Mouse (Mus musculus) heart, embryonic 11.5 days (tissue): ENCODE measurements around the gene Dapk2. TPM values are rescaled to one million over a fixed set of nuclear protein-coding genes. Genes with fewer than 3 reads are reported as not detected.
A peak's percentile ranks its signal among the peaks of the same experiment; 100 is the strongest.

Experiments used
- ATAC-seq: fragments of 200-750 bp; cut with Nextera tagmentation; replicated peaks from 2 replicates; pipeline ENCODE4 v1.8.0; 2017; ENCODE audit warnings: moderate library complexity; ENCODE audit not compliant: insufficient number of reproducible peaks, low FRiP score, low TSS enrichment
- H3K27ac ChIP-seq: fragments of 300-500 bp; sonication (generic); 2 replicates; pipeline ENCODE4 v1.5.1; 2014; ENCODE audit warnings: mild to moderate bottlenecking, low read depth, low read length
- H3K27me3 ChIP-seq: fragments of 300-500 bp; sonication (generic); 2 replicates; pipeline ENCODE4 v1.6.1; 2014; ENCODE audit warnings: mild to moderate bottlenecking, low read length, mixed read lengths; ENCODE audit not compliant: control insufficient read depth, insufficient read depth
- H3K36me3 ChIP-seq: fragments of 300-500 bp; sonication (generic); 2 replicates; pipeline ENCODE4 v1.6.1; 2014; ENCODE audit warnings: mild to moderate bottlenecking, low read length, moderate library complexity, mixed read lengths; ENCODE audit not compliant: control insufficient read depth, insufficient read depth
- H3K4me1 ChIP-seq: fragments of 300-500 bp; sonication (generic); 2 replicates; pipeline ENCODE4 v1.6.1; 2014; ENCODE audit warnings: low read length; ENCODE audit not compliant: control insufficient read depth, insufficient read depth
- H3K4me2 ChIP-seq: fragments of 300-500 bp; sonication (generic); 2 replicates; pipeline ENCODE4 v1.6.1; 2014; ENCODE audit warnings: mild to moderate bottlenecking, moderate library complexity
- H3K4me3 ChIP-seq: fragments of 300-500 bp; sonication (generic); 2 replicates; pipeline ENCODE4 v1.5.1; 2014; ENCODE audit warnings: low read depth, low read length
- H3K9ac ChIP-seq: fragments of 300-500 bp; sonication (generic); 2 replicates; pipeline ENCODE4 v1.6.1; 2014; ENCODE audit warnings: mild to moderate bottlenecking, low read depth, low read length, moderate library complexity
- H3K9me3 ChIP-seq: fragments of 300-500 bp; sonication (generic); replicated peaks from 2 replicates; pipeline ENCODE4 v1.6.1; 2016; ENCODE audit warnings: low read length; ENCODE audit not compliant: control insufficient read depth
- WGBS: fragments of 180-500 bp; shearing (Covaris S2); extraction: QIAGEN DNeasy Blood & Tissue Kit; methylation state at CpG from one replicate; pipeline ENCODE4 v1.1.7; 2014; ENCODE audit not compliant: insufficient replicate concordance; 5-methylcytosine and 5-hydroxymethylcytosine counted together
- polyA plus RNA-seq: library from polyadenylated mRNA; unstranded; fragments of >200 nt; fragmentation: Nextera tagmentation; extraction: Ambion mirVana; gene quantifications from 2 replicates; pipeline ENCODE4 v1.2.1, GENCODE M21; 2014

Dapk2 gene
- polyA plus RNA-seq, 1 experiment from 2014 or later: 9.8 TPM

DNA sequence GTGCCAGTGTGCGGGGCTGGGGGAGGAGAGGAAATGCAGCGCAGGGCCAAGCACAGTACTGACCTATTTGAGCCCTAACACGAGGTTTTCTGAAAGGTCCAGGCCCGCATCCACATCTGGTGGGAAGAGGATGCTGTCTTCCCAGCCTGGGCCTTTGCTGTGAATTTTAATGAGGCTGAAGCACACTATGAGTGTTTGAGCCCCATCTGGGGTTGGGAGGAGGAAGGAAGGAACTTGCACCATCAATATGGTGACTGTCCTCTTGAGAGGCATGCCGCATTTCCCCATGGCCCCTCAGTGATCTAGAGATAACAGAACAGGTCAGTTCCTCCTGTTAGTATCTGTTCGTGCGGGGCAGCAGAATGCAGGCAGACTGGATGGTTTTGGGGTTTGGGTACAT, 44.4 kb downstream of the Dapk2 start:
- H3K4me2 ChIP-seq: no peak overlapping the region
- no peak overlapping the region for H3K9ac ChIP-seq
- no peaks in the 10 kb centered on the region for H3K36me3 ChIP-seq
- H3K27me3 ChIP-seq: no peaks in the 10 kb centered on the region
- whole genome bisulfite sequencing: 75% methylated on average over 7 of the region's 7 CpGs
- ATAC-seq: no peak
- no peak overlapping the region for H3K4me3 ChIP-seq
- no peaks in the 10 kb centered on the region for H3K9me3 ChIP-seq
- H3K27ac ChIP-seq: no peak overlapping the region
- peaks cover 18% of the 10 kb centered on the region for H3K4me1 ChIP-seq

DNA sequence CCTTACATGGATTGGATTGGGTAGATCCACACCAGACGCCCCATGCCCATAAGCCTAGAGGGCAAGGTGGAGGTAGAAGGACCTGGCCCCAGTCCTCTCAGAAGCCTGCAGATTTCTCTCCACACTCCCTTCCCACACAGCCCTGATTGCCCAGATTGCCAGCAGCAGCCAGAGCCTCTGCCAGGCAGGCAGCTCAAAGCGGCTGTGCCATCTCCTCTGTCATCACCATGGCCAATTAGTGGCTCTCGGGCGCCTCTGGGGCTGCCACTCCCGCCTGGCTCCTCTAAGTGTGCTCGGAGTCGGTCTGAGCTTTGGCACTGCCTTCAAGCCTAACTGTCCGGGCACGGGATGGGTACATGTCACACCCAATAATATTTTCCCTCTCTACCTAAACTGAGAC, 47.7 kb downstream of the Dapk2 start:
- H3K27ac ChIP-seq: no peak overlapping the region
- WGBS: 81% methylated on average over 9 of the region's 9 CpGs
- no peak overlapping the region for H3K4me3 ChIP-seq
- no peaks in the 10 kb centered on the region for H3K27me3 ChIP-seq
- H3K4me1 ChIP-seq: peaks cover 18% of the 10 kb centered on the region
- H3K9ac ChIP-seq: no peak overlapping the region
- no peaks in the 10 kb centered on the region for H3K9me3 ChIP-seq
- no peak overlapping the region for H3K4me2 ChIP-seq
- no peak for ATAC-seq
- no peaks in the 10 kb centered on the region for H3K36me3 ChIP-seq

- Histone ChIP-seq H3K36me3 (no peaks in the 10 kb centered on the region), H3K4me3 (no peak overlapping the region), H3K27me3 (no peaks in the 10 kb centered on the region), H3K4me1 (peaks cover 20% of the 10 kb centered on the region), H3K4me2 (peak overlapping the region; percentile 14; the same call in 1 of the 2 replicates), H3K9me3 (no peaks in the 10 kb centered on the region), H3K27ac (peak overlapping the region; percentile 59), H3K9ac (no peak overlapping the region)
- ATAC-seq: no peak; the same call in 1 of the 2 replicates
- 26% methylated on average over 5 of the region's 5 CpGs for WGBS
Measured at GRCm38 (mm10) chr9:66206825-66207224, 48.8 kb downstream of the Dapk2 start.

GRCm38 (mm10) chr9:66211420-66211819, 53.4 kb downstream of the Dapk2 start:
- Histone ChIP-seq H3K4me1 (peaks cover 42% of the 10 kb centered on the region), H3K36me3 (no peaks in the 10 kb centered on the region), H3K27me3 (no peaks in the 10 kb centered on the region), H3K9ac (no peak overlapping the region), H3K27ac (no peak overlapping the region), H3K4me3 (no peak overlapping the region), H3K9me3 (no peaks in the 10 kb centered on the region), H3K4me2 (no peak overlapping the region)
- ATAC-seq: no peak
- 51% methylated on average over 4 of the region's 4 CpGs for WGBS

DNA sequence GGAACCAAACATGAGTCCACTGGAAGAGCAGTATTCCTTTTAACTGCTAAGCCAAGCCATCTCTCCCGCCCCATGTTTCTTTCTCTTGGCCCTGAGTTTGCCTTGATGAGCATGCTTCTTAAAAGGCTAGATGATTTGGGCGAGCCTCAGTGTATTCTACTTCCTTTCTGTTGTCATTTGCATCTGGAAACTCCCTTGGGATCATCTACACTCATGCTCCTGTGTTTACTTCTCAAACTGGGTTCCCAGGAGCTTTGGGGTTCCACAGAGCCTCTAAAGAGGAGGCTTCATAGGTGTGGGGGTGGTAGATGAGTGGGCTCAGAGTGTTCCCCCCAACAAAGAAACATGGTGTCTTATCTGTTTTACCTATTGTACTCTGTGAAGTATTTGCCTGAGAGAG, 54.1 kb downstream of the Dapk2 start:
- Histone ChIP-seq H3K27ac (0 out of 2 replicates have a peak overlapping the region, but pooled peaks have one; percentile 71), H3K4me1 (peaks cover 36% of the 10 kb centered on the region), H3K27me3 (no peaks in the 10 kb centered on the region), H3K4me3 (no peak overlapping the region), H3K9me3 (no peaks in the 10 kb centered on the region), H3K9ac (no peak overlapping the region), H3K4me2 (no peak overlapping the region), H3K36me3 (no peaks in the 10 kb centered on the region)
- ATAC-seq: no peak
- WGBS: 73% methylated on average over 2 of the region's 2 CpGs

GRCm38 (mm10) chr9:66212802-66213201, 54.8 kb downstream of the Dapk2 start:
- 0 out of 2 replicates have a peak overlapping the region, but pooled peaks have one; percentile 28 for H3K9ac ChIP-seq
- whole genome bisulfite sequencing: 74% methylated on average over 5 of the region's 5 CpGs
- 0 out of 2 replicates have a peak overlapping the region, but pooled peaks have one; percentile 46 for H3K4me2 ChIP-seq
- no peaks in the 10 kb centered on the region for H3K27me3 ChIP-seq
- ATAC-seq: no peak
- H3K4me3 ChIP-seq: no peak overlapping the region
- peak overlapping the region; percentile 71 for H3K27ac ChIP-seq
- H3K4me1 ChIP-seq: peaks cover 32% of the 10 kb centered on the region
- H3K36me3 ChIP-seq: no peaks in the 10 kb centered on the region
- H3K9me3 ChIP-seq: no peaks in the 10 kb centered on the region

DNA sequence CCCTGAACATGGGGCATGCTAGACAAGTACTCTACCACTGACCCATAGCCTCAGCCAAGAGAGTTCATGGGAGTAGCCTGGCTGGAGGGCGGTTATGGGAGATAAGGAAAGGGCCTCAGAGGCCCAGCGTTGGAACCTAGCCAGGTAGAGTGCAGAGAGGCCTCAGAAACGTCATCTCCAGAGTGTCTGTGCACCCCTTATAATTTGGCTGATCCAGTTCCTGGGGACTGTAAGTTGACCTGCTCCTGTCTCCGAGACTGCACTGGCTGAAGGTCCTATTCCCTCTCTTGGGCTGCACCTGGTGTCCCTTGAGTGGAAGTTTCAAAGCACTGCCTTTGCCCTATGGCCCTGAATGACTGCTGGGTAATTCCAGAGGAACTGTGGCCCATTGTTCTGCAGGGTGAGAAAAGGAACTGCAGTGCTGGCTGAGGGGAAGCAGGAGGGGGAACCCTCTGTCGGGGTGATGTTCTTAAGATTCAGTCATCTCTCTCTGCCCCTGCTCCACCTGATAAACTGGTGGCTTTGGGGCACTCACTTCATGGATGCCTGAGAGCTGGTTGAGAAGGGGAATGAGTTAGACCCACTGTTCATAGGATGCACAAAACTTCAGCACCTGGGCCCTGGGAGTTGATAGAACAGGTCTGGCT, 55.5 kb downstream of the Dapk2 start:
- Histone ChIP-seq H3K9me3 (no peaks in the 10 kb centered on the region), H3K4me1 (peaks cover 32% of the 10 kb centered on the region), H3K4me2 (peak overlapping the region; percentile 46), H3K27me3 (no peaks in the 10 kb centered on the region), H3K36me3 (no peaks in the 10 kb centered on the region), H3K27ac (peak overlapping the region; percentile 71), H3K4me3 (no peak overlapping the region), H3K9ac (0 out of 2 replicates have a peak overlapping the region, but pooled peaks have one; percentile 24)
- 20% methylated on average over 5 of the region's 5 CpGs for WGBS
- ATAC-seq: peak; percentile 87

DNA sequence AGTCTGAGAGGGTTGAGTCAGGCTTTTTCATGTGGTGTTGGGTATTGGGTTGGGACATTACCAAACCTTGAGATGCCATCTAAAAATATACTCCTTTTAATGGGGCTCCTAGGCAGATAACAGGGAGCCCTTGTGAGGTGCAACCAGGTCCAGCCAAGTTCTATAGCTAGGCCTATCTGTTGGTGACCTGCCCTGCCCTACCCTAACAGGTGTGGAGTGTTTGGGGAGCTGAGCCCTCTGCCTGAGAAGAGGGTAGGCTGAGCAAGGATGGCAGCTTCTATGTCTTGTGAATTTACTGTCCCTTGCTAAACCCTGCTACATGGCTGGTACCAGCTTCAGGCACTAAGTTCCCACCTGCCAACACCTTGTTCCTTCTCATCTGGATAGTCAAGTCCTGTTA, 57.5 kb downstream of the Dapk2 start:
- no peaks in the 10 kb centered on the region for H3K9me3 ChIP-seq
- H3K4me2 ChIP-seq: no peak overlapping the region
- no peak overlapping the region for H3K4me3 ChIP-seq
- H3K27ac ChIP-seq: no peak overlapping the region
- no peak for ATAC-seq
- no peaks in the 10 kb centered on the region for H3K36me3 ChIP-seq
- H3K27me3 ChIP-seq: no peaks in the 10 kb centered on the region
- peaks cover 36% of the 10 kb centered on the region for H3K4me1 ChIP-seq
- no peak overlapping the region for H3K9ac ChIP-seq

DNA sequence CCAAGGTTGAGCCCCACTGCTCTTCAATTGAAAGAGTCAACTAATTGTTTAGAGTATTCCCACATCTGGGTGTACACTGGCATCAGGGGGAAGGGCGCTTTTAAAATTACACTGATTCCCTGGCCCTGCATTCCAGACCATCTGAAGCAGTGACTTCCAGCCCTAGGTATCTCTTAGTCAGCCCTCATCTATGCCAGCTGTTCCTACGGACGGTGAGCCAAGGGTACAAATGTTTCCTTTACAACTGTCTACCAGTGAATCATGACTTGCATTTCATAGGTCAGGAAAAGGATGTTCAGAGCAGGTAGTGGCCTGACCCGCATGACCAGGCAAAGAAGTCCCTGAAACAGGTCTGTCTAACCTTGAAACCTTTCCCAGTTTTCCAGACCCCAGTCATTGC, 59.9 kb downstream of the Dapk2 start:
- H3K9ac ChIP-seq: no peak overlapping the region
- H3K4me2 ChIP-seq: no peak overlapping the region
- WGBS: 73% methylated on average over 4 of the region's 4 CpGs
- no peak for ATAC-seq
- H3K4me3 ChIP-seq: no peak overlapping the region
- no peaks in the 10 kb centered on the region for H3K36me3 ChIP-seq
- peaks cover 24% of the 10 kb centered on the region for H3K4me1 ChIP-seq
- no peak overlapping the region for H3K27ac ChIP-seq
- H3K9me3 ChIP-seq: no peaks in the 10 kb centered on the region
- H3K27me3 ChIP-seq: no peaks in the 10 kb centered on the region
